Mouse (Mus musculus) right cerebral cortex, postnatal 4 days (tissue): ENCODE results near the gene Lgr5.

Experiments
- DNase-seq: peaks from one replicate; pipeline ENCODE4 v3.0.0-alpha.2; 2022

The Lgr5 gene

DNA sequence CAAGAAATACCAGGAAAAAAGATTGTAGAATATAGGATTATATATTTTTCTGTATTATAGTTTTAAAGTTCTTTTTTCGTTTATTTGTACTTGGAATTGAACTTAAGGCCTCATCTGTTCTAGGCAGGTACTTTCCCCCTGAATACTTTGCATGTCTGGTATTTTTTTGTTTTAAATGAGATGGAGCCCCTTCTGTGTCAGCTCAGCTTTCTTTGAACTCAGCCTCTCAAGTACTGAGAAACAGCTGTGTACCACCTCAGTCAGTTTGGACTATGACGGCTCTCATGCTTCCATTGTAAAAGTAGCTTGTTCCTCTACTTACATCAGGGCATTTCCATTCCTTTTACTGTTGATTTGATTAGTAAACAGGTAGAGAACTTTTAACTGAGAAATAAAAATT, 174.1 kb downstream of the Lgr5 start:
- DNase-seq, result no peak

DNA sequence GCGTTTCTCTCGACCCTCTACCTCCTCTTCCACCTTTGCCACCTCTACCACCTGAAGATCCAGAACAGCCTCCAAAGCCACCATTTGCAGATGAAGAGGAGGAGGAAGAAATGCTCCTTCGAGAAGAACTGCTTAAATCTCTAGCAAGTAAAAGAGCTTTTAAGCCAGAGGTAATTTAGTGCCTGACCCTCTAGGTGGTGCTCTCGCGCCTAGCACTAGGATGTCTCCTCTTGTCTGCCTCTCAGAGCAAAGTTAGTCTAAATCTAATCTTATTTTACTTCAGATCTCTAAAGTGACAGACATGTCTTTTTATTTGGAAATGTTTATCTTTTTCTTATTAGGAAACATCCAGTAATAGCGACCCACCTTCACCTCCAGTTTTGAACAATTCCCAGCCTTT, 181.2 kb downstream of the Lgr5 start:
- peak; percentile 77 for DNase-seq
